Mouse (Mus musculus): ENCODE data around the gene Atrnl1. TPM values are rescaled to one million over a fixed set of nuclear protein-coding genes. Genes with fewer than 3 reads are reported as not detected.

Gene Atrnl1
- total RNA-seq, 1 experiment = 6.7 TPM

GRCm38 (mm10) chr19:58165635-58166015 is 554.8 kb downstream of the Atrnl1 start:
- no peak for TF ChIP-seq HCFC1 (IDR thresholded peaks at IDR 0.05; ENCODE audit: borderline replicate concordance, insufficient read depth, low read length)
- no peak for TF ChIP-seq CHD2 (IDR thresholded peaks at IDR 0.05; ENCODE audit: low read depth, low read length)
- TF ChIP-seq ZC3H11A (IDR thresholded peaks at IDR 0.05; ENCODE audit: borderline replicate concordance, low read depth, low read length) = no peak
- no peak for TF ChIP-seq MAFK (IDR thresholded peaks at IDR 0.05; ENCODE audit: insufficient read depth, low read depth, low read length)
- TF ChIP-seq ZNF384 (IDR thresholded peaks at IDR 0.05; ENCODE audit: low read depth, low read length) = no peak
- Histone ChIP-seq H3K9ac (ENCODE audit: insufficient read depth, low read depth, low read length, poor library complexity, severe bottlenecking) (no peak overlapping the region), H3K4me3 (ENCODE audit: insufficient read depth in 1 of 2, low read depth in 1 of 2, low read length in 2 of 2, poor library complexity in 1 of 2, severe bottlenecking in 1 of 2) (no peak overlapping the region)

DNA sequence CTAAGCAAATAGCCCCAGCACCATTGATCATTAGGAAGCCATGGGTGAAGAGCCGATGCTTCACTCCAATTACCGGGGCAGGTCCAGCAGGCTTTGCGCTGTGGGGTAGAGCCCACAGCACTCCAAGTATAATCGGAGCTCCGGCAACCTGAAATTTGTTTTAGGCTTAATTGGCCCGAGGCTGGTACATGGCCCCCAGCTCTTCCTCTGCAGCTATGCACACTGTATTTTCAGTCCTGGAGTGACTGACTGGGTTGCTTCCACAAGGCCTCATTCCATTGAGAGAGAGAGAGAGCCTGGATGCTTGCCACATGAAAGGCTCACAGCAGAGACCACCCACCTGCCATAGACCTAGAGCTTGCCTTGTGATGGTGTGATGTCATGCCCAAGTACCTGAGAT is 555.3 kb downstream of the Atrnl1 start:
- no peak for DNase-seq (ENCODE audit: low read depth, low spot score)
- in situ Hi-C loops (cut with MboI; ENCODE audit: low sequenced_read_pairs in 2 of 2, unreplicated experiment in 2 of 2) = no loop called here
- H3K27ac ChIP-seq (ENCODE audit: insufficient read depth, low read depth, low read length, poor library complexity, severe bottlenecking) = no peak overlapping the region
- H3K9me3 ChIP-seq (ENCODE audit: control insufficient read depth, insufficient read depth, low read depth, low read length) = no peaks in the 10 kb centered on the region
- no peaks in the 10 kb centered on the region for H3K36me3 ChIP-seq (ENCODE audit: control insufficient read depth, insufficient read depth, low read length, poor library complexity, severe bottlenecking)
- H3K9ac ChIP-seq (ENCODE audit: insufficient read depth, low read depth, low read length, poor library complexity, severe bottlenecking) = no peak overlapping the region
- H3K4me3 ChIP-seq (ENCODE audit: insufficient read depth in 1 of 2, low read depth in 1 of 2, low read length in 2 of 2, poor library complexity in 1 of 2, severe bottlenecking in 1 of 2) = no peak overlapping the region
- no peaks in the 10 kb centered on the region for H3K4me1 ChIP-seq (ENCODE audit: control insufficient read depth in 2 of 2, insufficient read depth in 2 of 2, low read length in 2 of 2, poor library complexity in 1 of 2)
- no peak for TF ChIP-seq CHD2 (IDR thresholded peaks at IDR 0.05; ENCODE audit: low read depth, low read length)
- no peak for TF ChIP-seq HCFC1 (IDR thresholded peaks at IDR 0.05; ENCODE audit: borderline replicate concordance, insufficient read depth, low read length)

More at GRCm38 (mm10) chr19:58165635-58166015, 554.8 kb downstream of the Atrnl1 start:
- no peaks in the 10 kb centered on the region for H3K9me3 ChIP-seq (ENCODE audit: control insufficient read depth, insufficient read depth, low read depth, low read length)
- no peaks in the 10 kb centered on the region for H3K36me3 ChIP-seq (ENCODE audit: control insufficient read depth, insufficient read depth, low read length, poor library complexity, severe bottlenecking)
- H3K4me1 ChIP-seq (ENCODE audit: control insufficient read depth in 2 of 2, insufficient read depth in 2 of 2, low read length in 2 of 2, poor library complexity in 1 of 2) = no peaks in the 10 kb centered on the region
- DNase-seq (ENCODE audit: low read depth, low spot score) = no peak
- H3K27ac ChIP-seq (ENCODE audit: insufficient read depth, low read depth, low read length, poor library complexity, severe bottlenecking) = no peak overlapping the region
- in situ Hi-C loops (cut with MboI; ENCODE audit: low sequenced_read_pairs in 2 of 2, unreplicated experiment in 2 of 2) = no loop called here

- TF ChIP-seq ZNF384 (IDR thresholded peaks at IDR 0.05; ENCODE audit: low read depth, low read length) (no peak), CHD2 (IDR thresholded peaks at IDR 0.05; ENCODE audit: low read depth, low read length) (no peak), HCFC1 (IDR thresholded peaks at IDR 0.05; ENCODE audit: borderline replicate concordance, insufficient read depth, low read length) (no peak), ZC3H11A (IDR thresholded peaks at IDR 0.05; ENCODE audit: borderline replicate concordance, low read depth, low read length) (no peak), MAFK (IDR thresholded peaks at IDR 0.05; ENCODE audit: insufficient read depth, low read depth, low read length) (no peak)
- Histone ChIP-seq H3K9ac (ENCODE audit: insufficient read depth, low read depth, low read length, poor library complexity, severe bottlenecking) (no peak overlapping the region), H3K27ac (ENCODE audit: insufficient read depth, low read depth, low read length, poor library complexity, severe bottlenecking) (no peak overlapping the region), H3K4me1 (ENCODE audit: control insufficient read depth in 2 of 2, insufficient read depth in 2 of 2, low read length in 2 of 2, poor library complexity in 1 of 2) (no peaks in the 10 kb centered on the region), H3K36me3 (ENCODE audit: control insufficient read depth, insufficient read depth, low read length, poor library complexity, severe bottlenecking) (no peaks in the 10 kb centered on the region), H3K9me3 (ENCODE audit: control insufficient read depth, insufficient read depth, low read depth, low read length) (no peaks in the 10 kb centered on the region), H3K4me3 (ENCODE audit: insufficient read depth in 1 of 2, low read depth in 1 of 2, low read length in 2 of 2, poor library complexity in 1 of 2, severe bottlenecking in 1 of 2) (no peak overlapping the region)
- in situ Hi-C loops (cut with MboI; ENCODE audit: low sequenced_read_pairs in 2 of 2, unreplicated experiment in 2 of 2) = no loop called here
- no peak for DNase-seq (ENCODE audit: low read depth, low spot score)
These were observed 567.6 kb downstream of the Atrnl1 start for GRCm38 (mm10) chr19:58178410-58178809.

DNA sequence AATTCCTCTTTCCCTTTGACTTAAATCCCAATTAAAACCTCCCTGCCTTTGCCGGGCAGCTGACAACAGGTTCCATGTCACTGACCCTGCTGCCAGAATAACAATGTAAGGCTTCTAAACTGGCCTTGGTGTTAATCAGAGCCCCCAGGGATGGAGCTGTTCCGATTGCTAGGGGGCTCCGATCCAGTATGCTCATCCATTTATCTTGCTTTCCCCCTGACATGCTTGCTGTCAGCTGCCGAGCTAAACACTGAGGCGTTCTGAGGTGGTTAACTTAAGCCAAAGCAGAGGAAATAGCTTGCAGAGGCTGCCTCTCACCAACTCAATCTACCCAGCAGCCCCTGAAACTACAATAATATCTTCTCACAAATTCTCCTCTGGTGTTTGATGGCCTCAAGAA is 569.9 kb downstream of the Atrnl1 start:
- in situ Hi-C loops (cut with MboI; ENCODE audit: low sequenced_read_pairs in 2 of 2, unreplicated experiment in 2 of 2) = no loop called here
- Histone ChIP-seq H3K9ac (ENCODE audit: insufficient read depth, low read depth, low read length, poor library complexity, severe bottlenecking) (no peak overlapping the region), H3K4me1 (ENCODE audit: control insufficient read depth in 2 of 2, insufficient read depth in 2 of 2, low read length in 2 of 2, poor library complexity in 1 of 2) (no peaks in the 10 kb centered on the region), H3K27ac (ENCODE audit: insufficient read depth, low read depth, low read length, poor library complexity, severe bottlenecking) (no peak overlapping the region), H3K9me3 (ENCODE audit: control insufficient read depth, insufficient read depth, low read depth, low read length) (no peaks in the 10 kb centered on the region), H3K4me3 (ENCODE audit: insufficient read depth in 1 of 2, low read depth in 1 of 2, low read length in 2 of 2, poor library complexity in 1 of 2, severe bottlenecking in 1 of 2) (no peak overlapping the region), H3K36me3 (ENCODE audit: control insufficient read depth, insufficient read depth, low read length, poor library complexity, severe bottlenecking) (no peaks in the 10 kb centered on the region)
- TF ChIP-seq ZNF384 (IDR thresholded peaks at IDR 0.05; ENCODE audit: low read depth, low read length) (no peak), CHD2 (IDR thresholded peaks at IDR 0.05; ENCODE audit: low read depth, low read length) (no peak), ZC3H11A (IDR thresholded peaks at IDR 0.05; ENCODE audit: borderline replicate concordance, low read depth, low read length) (no peak), HCFC1 (IDR thresholded peaks at IDR 0.05; ENCODE audit: borderline replicate concordance, insufficient read depth, low read length) (no peak), MAFK (IDR thresholded peaks at IDR 0.05; ENCODE audit: insufficient read depth, low read depth, low read length) (no peak)
- DNase-seq (ENCODE audit: low read depth, low spot score) = no peak

Other genes with a start within 250 kb of the Atrnl1 start
- 12.5 and 14.6 TPM in 2 replicates for gene Trub1, start 158.1 kb upstream of the Atrnl1 start, total RNA-seq (2012; rRNA removed)